Mouse (Mus musculus) lung, postnatal 4 days (tissue): ENCODE measurements around the gene Gm45261.

Source experiments
- DNase-seq, 2 experiments: peaks; one replicate each; pipeline ENCODE4 v3.0.0; 2021

Gene Gm45261

GRCm38 (mm10) chr1:80461348-80461747 is at the start of gene Gm45261:
TSS of gene Gm45261 (minus strand) at chr1:80461448.
- DNase-seq: no peak

DNA sequence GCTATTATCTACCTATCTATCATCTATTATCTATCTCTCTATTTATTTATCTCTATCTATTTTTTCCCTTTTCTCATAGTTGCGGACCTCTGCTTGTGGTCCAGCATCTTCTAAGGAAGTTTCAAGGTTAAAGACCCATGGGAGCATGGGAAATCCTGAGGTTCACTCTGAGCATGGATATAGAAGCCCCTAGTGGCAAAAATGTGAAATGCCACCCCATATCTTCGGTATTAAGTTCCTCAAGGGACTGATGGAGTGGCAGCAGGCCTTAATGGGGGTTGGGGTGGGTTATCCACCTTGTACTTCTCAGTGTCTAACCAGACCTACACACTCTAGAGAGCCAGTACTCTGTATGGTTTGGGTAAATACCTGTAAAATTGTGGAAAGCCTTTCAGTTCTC is 43.5 kb upstream of the Gm45261 start:
- DNase-seq: no peak

DNA sequence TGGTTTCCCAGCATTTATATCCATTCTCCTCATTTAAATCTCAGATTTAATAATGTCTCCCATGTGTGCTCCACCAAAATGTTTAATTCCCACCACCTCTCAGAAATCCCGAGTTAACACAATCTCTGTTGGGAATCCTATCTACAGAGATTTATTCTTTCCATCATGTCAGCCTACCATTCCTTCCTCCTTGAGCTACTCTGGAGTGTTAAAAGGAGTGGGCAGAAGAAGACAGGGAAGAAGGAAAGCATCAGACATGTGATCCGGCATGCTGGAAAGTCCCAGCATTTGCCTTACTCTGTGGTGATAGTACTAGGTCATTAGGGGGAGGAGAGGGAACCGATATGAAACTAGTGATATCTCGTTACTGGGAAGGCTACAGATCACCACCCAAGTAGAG is 42.8 kb upstream of the Gm45261 start:
- DNase-seq: no peak

- no peak for DNase-seq
Measured at GRCm38 (mm10) chr1:80502456-80503165, 41.4 kb upstream of the Gm45261 start.

- no peak for DNase-seq
Measured at GRCm38 (mm10) chr1:80499264-80499663, 38.0 kb upstream of the Gm45261 start.

DNA sequence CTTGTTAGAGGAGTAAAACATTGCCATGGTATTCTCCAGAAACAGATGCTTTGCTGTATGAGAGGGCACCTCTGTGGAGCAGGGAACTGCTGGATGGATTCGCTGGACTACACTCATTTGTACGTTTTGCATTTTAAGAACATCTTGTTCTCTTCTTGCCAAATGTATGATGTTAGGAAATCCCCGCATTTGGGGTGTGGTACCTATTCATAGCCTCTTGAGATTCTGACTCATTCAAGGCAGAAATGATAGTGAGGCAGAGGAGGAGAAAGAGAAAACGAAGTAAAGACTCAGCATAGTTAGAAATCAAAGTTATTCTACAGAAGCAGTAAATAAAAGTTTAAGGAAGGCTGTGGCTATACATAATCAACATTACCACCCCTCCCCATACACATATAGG is 35.1 kb upstream of the Gm45261 start:
- no peak for DNase-seq

DNA sequence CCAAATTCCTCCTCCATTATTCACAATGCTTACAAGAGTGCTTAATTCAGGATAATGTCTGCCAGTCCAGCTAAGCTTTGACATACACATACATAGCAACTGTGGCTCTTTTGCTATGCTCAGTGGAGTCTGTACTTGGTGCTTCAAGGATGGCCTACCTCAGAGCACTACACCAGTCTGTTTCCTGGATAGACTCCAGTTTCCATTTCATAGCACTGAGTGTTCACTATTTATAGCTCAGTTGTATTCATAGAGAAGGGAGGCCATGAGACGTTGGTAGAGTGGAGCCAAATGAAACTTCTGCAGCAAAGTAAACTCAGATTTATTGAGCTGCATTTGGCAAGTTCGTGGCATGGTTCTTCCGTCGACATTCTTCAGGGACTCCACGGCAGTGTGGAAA is 22.2 kb upstream of the Gm45261 start:
- DNase-seq: no peak

GRCm38 (mm10) chr1:80474942-80475341 is 13.7 kb upstream of the Gm45261 start:
- DNase-seq: no peak

DNA sequence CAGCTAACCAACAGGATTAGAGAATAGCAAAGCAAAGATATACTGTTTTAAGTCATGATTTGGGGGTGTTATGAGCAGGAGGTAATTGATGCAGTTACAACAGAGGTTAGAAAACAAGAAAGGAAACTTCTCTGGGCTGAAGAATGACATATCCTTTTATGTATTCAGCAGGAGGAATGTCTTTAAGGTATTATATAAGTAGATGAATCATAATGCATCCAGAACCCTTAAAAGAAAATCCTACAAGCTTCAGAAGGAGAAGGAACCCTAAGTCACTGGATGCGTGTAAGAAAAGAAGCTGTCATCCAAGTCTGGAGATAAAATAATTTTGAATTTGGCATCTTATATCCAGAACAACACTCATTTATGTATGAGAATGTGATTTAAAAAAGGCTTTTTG is 11.1 kb upstream of the Gm45261 start:
- no peak for DNase-seq

GRCm38 (mm10) chr1:80459923-80460322 is 1.3 kb downstream of the Gm45261 start:
- DNase-seq: no peak

GRCm38 (mm10) chr1:80459477-80459876 is 1.8 kb downstream of the Gm45261 start:
- no peak for DNase-seq

GRCm38 (mm10) chr1:80453971-80454370 is 7.3 kb downstream of the Gm45261 start:
- DNase-seq: no peak

DNA sequence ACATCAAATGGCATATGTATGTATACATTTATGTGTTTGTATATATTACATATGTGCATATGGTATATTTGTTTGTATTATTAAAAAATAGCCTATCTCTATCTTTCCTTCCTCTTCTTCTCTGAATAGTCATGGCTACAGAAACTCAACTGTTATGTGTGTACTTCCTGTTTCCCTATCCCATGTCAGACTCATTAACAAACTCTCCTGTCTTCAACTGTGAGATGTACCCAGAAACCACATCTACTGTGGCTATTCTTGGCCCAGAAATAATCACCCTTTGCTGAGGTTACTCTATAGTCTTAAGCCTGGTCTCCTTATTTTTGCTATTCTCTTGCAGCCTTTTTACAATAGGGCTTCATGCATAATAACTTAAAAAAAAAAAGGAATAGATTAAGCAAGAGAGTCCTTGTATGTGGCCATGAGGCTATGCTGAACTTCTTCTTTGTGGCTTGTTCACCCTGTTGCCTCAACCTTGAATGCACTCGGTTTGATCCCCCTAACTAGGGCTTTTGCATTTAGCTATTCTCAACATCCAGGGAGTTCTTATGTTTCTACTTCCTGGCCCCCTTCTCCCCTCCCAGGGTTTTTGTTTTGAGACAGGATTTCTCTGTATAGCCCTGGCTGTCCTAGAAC is 9.2 kb downstream of the Gm45261 start:
- no peak for DNase-seq

GRCm38 (mm10) chr1:80447554-80447953 is 13.7 kb downstream of the Gm45261 start:
- DNase-seq: no peak

- DNase-seq: no peak
Measured at GRCm38 (mm10) chr1:80440911-80441310, 20.3 kb downstream of the Gm45261 start.

DNA sequence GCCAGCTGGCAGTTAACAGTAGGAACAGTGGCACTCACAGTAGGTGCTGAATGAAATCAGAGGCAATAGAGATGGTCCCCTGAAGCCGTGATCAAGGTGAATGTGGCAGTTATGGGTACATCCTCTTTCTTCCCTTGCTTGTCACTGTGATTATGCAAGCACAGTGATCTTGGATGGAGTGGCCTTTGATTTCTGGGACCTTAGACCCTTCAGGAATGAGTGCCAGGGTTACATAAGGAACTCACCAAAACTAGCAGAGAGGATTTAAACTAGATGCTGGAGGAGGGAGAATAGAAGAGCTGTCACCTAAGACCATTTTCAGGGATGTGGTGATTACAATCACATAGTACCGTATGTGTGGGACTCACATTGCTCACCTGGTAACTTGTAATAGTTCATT is 22.7 kb downstream of the Gm45261 start:
- no peak for DNase-seq

DNA sequence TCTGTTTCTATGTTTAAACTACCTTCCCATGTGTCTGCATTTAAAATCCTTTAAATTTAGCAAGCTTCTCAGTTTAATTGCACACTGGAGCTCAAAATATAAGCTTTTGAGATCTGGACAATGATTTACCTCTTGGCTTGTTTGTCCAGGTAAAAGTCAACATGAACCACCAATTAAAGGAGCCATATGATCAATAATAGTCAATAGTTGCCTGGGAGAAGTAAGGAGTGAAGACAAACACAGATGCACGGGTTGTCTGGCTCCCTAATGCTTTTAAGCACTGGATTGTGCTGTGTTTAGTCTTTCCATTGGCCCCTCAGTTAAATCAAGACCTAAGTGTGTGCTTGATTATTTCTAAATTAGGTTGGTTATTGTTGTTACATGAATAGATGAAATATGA is 33.3 kb downstream of the Gm45261 start:
- DNase-seq: no peak

GRCm38 (mm10) chr1:80427425-80427824 is 33.8 kb downstream of the Gm45261 start:
- DNase-seq: no peak

DNA sequence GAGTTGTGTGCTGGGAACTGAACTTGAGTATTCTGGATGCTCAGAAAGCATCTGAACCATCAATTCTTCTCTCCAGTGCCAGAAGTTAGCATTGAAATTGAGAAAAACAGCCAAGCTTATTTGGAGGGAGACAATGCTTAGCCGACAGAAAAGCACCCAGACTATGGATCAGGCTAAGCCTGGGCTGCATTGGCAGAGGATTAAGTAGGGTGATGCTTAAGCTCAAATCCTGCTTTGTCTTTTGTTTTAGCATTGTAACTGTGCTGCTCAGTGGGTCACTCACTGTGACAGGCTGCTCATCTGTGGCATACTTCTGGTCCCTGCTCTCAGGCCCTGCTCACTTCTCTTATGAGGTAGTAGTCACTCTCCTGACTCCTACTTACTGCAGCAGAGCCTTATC is 36.6 kb downstream of the Gm45261 start:
- DNase-seq: no peak

DNA sequence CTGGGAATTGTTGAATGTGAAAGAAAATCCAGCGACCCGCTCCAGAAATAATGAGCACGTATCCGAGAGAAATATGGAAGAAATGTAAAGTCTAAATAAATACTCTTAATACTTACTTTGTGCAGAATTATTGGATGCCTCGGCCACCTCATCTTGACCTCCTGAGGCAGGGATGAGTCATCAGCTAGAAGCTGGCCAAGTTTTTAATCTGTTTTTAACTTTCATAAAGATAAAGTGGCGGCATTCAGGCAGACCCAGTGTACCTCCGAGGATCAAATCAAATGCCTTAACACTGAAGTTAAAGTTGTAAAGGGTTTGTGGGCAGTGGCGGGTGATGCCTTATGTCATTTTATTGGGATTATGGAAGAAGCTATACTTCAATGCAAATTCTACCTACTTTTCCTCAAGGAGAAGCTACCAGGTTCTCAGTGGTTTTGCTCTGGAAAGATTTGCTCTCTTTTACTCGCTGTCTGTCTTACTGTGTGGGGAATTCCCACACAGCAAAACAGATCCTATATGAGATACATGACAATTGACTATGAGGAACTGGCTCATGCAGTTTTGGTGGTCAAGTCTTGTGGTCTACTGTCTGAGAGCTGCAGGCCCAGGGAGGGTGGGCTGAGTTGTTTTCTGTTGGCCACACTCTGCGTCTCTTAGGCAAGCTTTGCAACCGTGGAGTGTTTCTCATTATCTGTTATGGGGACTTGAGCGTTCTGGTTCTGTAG is 42.8 kb downstream of the Gm45261 start:
- no peak for DNase-seq

- no peak for DNase-seq
Measured at GRCm38 (mm10) chr1:80416329-80416728, 44.9 kb downstream of the Gm45261 start.

GRCm38 (mm10) chr1:80412521-80412920 is 48.7 kb downstream of the Gm45261 start:
- DNase-seq: no peak

DNA sequence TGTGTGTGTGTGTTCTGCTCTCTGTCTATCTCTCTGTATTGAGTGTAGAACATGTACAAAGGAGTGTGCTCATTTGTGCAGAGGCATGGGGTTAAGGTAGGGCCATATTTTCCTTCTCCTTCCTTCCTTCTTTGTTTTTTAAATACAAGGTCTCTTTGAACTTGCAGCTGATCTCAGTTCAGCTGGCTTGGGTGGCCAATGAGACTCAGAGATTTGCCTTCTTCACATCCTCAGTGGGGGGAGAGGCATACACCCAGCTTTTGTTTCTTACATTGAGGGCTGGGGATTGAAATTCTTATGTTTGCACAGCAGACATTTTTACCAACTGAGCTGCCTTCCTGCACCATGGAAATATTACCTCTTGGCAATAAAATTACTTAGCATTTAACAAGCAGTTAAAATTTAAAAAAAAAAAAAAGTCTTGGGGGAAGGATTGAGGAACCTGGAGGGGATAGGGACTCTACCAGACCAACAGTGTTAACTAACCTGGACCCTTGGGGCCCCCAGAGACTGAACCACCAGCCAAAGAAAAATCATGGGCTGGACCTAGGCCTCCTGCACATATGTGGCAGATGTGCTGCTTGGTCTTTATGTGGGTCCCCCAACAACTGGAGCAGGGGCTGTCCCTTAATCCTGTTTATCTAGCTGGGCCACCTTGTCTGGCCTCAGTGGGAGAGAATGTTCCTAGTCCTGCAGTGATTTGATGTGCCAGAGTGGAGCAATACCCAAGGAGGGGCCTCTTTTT is 50.8 kb downstream of the Gm45261 start:
- DNase-seq: no peak
